Mouse (Mus musculus) liver, adult 2 months (tissue): ENCODE results near the gene Fstl3. TPM values are rescaled to one million over a fixed set of nuclear protein-coding genes. Genes with fewer than 3 reads are reported as not detected.

Experiments
- DNase-seq: peaks from one replicate; pipeline ENCODE4 v3.0.0-alpha.2; 2011; ENCODE audit warnings: low read depth, low spot score; ENCODE audit errors: extremely low read depth
- H3K27ac ChIP-seq: fragments of 200-500 bp; replicated peaks from 2 replicates; pipeline ENCODE4 v1.5.1; 2012; ENCODE audit warnings: low read depth, mild to moderate bottlenecking, control low read depth, inconsistent platforms, low read length; ENCODE audit not compliant: insufficient read depth
- H3K27me3 ChIP-seq: fragments of 200-500 bp; 2 replicates; pipeline ENCODE4 v1.6.1; 2012; ENCODE audit warnings: mild to moderate bottlenecking, moderate library complexity, low read length, inconsistent platforms; ENCODE audit not compliant: control insufficient read depth, insufficient read depth
- H3K36me3 ChIP-seq: fragments of 200-500 bp; 2 replicates; pipeline ENCODE4 v1.6.1; 2012; ENCODE audit warnings: low read length, inconsistent platforms; ENCODE audit not compliant: control insufficient read depth, insufficient read depth
- H3K4me1 ChIP-seq: fragments of 200-500 bp; 2 replicates; pipeline ENCODE4 v1.6.1; 2011; ENCODE audit warnings: low read length; ENCODE audit not compliant: control insufficient read depth, insufficient read depth
- H3K4me3 ChIP-seq: fragments of 200-500 bp; 2 replicates; pipeline ENCODE4 v1.5.1; 2011; ENCODE audit warnings: low read depth, mild to moderate bottlenecking, control low read depth, low read length, moderate library complexity; ENCODE audit not compliant: insufficient read depth
- H3K79me2 ChIP-seq: fragments of 200-500 bp; 2 replicates; pipeline ENCODE4 v1.6.1; 2012; ENCODE audit warnings: inconsistent platforms, mild to moderate bottlenecking, low read length, moderate library complexity; ENCODE audit not compliant: control insufficient read depth, insufficient read depth
- H3K9ac ChIP-seq: fragments of 200-500 bp; 2 replicates; pipeline ENCODE4 v1.6.1; 2012; ENCODE audit warnings: low read depth, mild to moderate bottlenecking, control low read depth, inconsistent platforms, low read length
- CTCF ChIP-seq: fragments of 200-500 bp; IDR thresholded peaks from 2 replicates; pipeline ENCODE4 v1.5.1; 2011; ENCODE audit warnings: low read depth, low read length, control low read depth
- POLR2A ChIP-seq: fragments of 200-500 bp; IDR thresholded peaks from 2 replicates; pipeline ENCODE4 v1.6.1; 2011; ENCODE audit warnings: low read length, control low read depth; ENCODE audit not compliant: insufficient read depth; ENCODE audit errors: extremely low read depth
- WGBS: fragments of 180-500 bp; shearing (Covaris S2); methylation state at CpG from one replicate; pipeline ENCODE4 v1.1.7; 2018; 5-methylcytosine and 5-hydroxymethylcytosine counted together
- polyA plus RNA-seq: library from polyadenylated mRNA; depleted of rRNA; stranded (reverse); fragments of >200 nt; gene quantifications from 2 replicates; pipeline ENCODE4 v1.2.3, GENCODE M21; 2012
- total RNA-seq: library from RNA; depleted of rRNA; stranded (reverse); fragments of >200 nt; gene quantifications from 2 replicates; pipeline ENCODE4 v1.2.3, GENCODE M21; 2014

The Fstl3 gene
- total and polyA plus RNA-seq, 2 experiments, result 0.09 to 0.18 TPM

DNA sequence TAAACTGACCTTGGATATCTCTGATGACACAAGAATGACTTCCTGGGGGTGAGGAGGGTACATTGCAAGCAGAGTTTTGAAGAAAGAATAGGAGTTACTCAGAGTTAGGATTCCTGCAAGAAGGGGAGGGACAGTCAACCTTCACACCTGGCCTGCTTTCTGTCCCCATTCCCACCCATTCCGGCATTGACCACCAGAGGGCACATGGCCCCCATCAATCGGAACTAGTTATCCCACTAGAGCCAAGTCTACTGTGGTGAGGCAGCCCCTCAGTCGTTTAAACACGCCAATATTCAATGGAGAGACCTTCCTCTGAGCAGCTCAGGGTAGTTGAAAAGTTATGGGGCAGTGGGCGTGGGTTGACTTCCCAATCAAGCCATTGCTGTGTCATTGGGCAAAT, 8.7 kb upstream of the Fstl3 start:
- Histone ChIP-seq H3K79me2 (peaks cover 22% of the 10 kb centered on the region), H3K9ac (no peak overlapping the region), H3K27ac (no peak overlapping the region)

DNA sequence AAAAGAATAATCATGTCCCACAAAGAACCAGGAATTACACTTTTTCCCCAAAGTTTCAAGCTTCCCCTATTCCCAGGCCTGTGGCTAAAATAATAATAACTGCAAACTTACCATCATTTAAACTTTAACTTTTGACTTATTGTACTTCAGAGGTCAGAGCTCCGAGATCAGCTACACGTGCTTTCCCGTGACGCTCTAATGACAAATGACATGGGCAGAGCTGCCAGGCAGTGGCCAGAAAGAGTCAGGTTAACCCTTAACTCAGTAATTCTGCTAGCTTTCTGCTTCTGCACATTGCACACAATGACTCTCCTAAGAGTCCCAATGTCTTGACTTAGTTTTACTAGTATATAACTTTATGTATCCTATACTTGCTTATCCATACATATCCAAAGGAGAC, 7.7 kb upstream of the Fstl3 start:
- Histone ChIP-seq H3K27ac (no peak overlapping the region), H3K79me2 (peaks cover 12% of the 10 kb centered on the region), H3K9ac (no peak overlapping the region), H3K27me3 (no peaks in the 10 kb centered on the region), H3K4me1 (peaks cover 16% of the 10 kb centered on the region), H3K4me3 (no peak overlapping the region), H3K36me3 (no peaks in the 10 kb centered on the region)
- WGBS, result 51% methylated on average over 4 of the region's 4 CpGs
- DNase-seq, result peak; percentile 39
- TF ChIP-seq POLR2A (no peak), CTCF (no peak)

More for the DNA sequence above, 8.7 kb upstream of the Fstl3 start:
- DNase-seq, result peak; percentile 25
- no peak overlapping the region for H3K4me3 ChIP-seq
- TF ChIP-seq POLR2A (no peak), CTCF (peak; percentile 90)
- no peaks in the 10 kb centered on the region for H3K36me3 ChIP-seq
- peaks cover 20% of the 10 kb centered on the region for H3K4me1 ChIP-seq
- WGBS, result 11% methylated on average over 5 of the region's 5 CpGs
- H3K27me3 ChIP-seq, result no peaks in the 10 kb centered on the region

- no peaks in the 10 kb centered on the region for H3K79me2 ChIP-seq
Measured at GRCm38 (mm10) chr10:79772320-79772719, 4.8 kb upstream of the Fstl3 start.

DNA sequence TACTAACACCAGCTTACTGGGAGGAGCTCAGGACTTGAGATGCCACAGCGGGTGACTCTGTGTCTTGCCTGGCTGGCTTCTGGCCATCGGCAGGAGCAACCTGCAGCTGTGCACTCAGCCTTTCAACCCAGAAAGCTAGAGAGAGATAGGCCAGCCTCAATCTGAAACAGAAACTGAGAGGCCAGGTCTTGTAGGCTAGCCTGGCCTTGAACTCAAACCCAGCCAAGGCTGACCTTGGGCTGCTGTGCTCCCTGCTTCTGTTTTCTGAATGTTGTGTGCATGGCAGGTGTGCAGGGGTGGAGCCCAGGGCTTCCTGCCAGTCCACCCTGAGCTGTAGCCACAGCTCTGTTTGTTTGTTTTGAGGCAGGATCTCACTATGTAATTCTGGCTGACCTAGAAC, 3.9 kb upstream of the Fstl3 start:
- TF ChIP-seq CTCF (no peak), POLR2A (no peak)
- 49% methylated on average over 2 of the region's 2 CpGs for WGBS
- Histone ChIP-seq H3K79me2 (no peaks in the 10 kb centered on the region), H3K27me3 (no peaks in the 10 kb centered on the region), H3K4me3 (no peak overlapping the region), H3K27ac (no peak overlapping the region), H3K4me1 (no peaks in the 10 kb centered on the region), H3K9ac (no peak overlapping the region), H3K36me3 (no peaks in the 10 kb centered on the region)
- DNase-seq, result peak; percentile 75

More at GRCm38 (mm10) chr10:79772320-79772719, 4.8 kb upstream of the Fstl3 start:
- 97% methylated on average over 3 of the region's 3 CpGs for WGBS
- Histone ChIP-seq H3K27me3 (no peaks in the 10 kb centered on the region), H3K4me1 (peaks cover 4% of the 10 kb centered on the region; the same call in 1 of the 2 replicates), H3K36me3 (no peaks in the 10 kb centered on the region), H3K9ac (no peak overlapping the region), H3K27ac (no peak overlapping the region), H3K4me3 (no peak overlapping the region)
- TF ChIP-seq CTCF (peak; percentile 28), POLR2A (no peak)
- DNase-seq, result no peak

DNA sequence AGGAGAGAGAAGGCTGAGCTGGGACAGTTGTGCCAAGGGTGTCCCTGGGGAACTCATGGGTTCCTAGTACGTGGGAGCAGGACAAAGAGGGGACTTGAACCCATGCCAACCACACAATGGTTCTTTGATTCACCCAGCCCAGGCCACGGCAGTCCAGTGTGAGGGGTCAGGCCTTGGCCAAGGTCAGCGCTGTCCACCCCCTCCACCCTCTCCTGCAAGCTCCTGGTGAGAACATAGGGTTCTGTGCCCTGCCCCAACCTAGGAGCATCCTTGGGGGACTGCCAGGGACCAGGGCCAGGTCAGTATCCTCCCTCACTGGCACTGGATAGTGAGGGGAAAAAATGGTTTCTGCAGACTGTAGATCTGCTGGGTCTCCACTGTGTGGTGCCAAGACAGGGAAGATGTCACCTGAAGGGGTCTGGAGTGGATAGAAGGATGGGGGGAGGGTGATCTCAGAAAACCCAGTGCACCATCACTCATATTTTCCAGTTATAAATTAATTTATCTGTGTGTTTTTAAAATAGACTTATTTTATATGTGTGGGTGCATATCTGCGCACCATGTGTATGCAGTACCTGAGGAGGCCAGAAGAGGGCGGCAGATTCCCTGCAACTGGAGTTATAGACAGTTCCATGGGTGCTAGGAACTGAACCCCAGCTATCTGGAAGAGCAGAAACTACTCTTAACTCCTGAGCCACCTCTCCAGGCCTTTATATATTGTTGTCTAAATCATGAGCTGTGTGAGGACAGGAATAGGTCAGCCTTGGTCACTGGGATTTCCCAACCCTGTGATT, 2.4 kb upstream of the Fstl3 start:
- no peak overlapping the region for H3K9ac ChIP-seq
- no peaks in the 10 kb centered on the region for H3K36me3 ChIP-seq
- H3K27ac ChIP-seq, result no peak overlapping the region
- no peak overlapping the region for H3K4me3 ChIP-seq
- DNase-seq, result no peak
- no peaks in the 10 kb centered on the region for H3K27me3 ChIP-seq
- H3K79me2 ChIP-seq, result no peaks in the 10 kb centered on the region
- no peak for TF ChIP-seq POLR2A
- TF ChIP-seq CTCF, result no peak; the same call in 1 of the 2 replicates
- WGBS, result 63% methylated on average over 5 of the region's 5 CpGs
- H3K4me1 ChIP-seq, result no peaks in the 10 kb centered on the region

GRCm38 (mm10) chr10:79778006-79778405, 934 bp downstream of the Fstl3 start:
- Histone ChIP-seq H3K27ac (no peak overlapping the region), H3K36me3 (no peaks in the 10 kb centered on the region), H3K27me3 (no peaks in the 10 kb centered on the region), H3K4me3 (no peak overlapping the region), H3K4me1 (no peaks in the 10 kb centered on the region; the same call in 1 of the 2 replicates), H3K9ac (no peak overlapping the region), H3K79me2 (no peaks in the 10 kb centered on the region)
- no peak for TF ChIP-seq POLR2A
- no peak for TF ChIP-seq CTCF
- DNase-seq, result no peak
- 56% methylated on average over 15 of the region's 15 CpGs for whole genome bisulfite sequencing
